Mouse (Mus musculus) limb, embryonic 10.5 days (tissue): ENCODE results near the gene Rsrc2. TPM values are rescaled to one million over a fixed set of nuclear protein-coding genes. Genes with fewer than 3 reads are reported as not detected.
"Not testable (repeated sequence)": the region's sequence is repeated elsewhere in the genome, so short reads cannot be mapped to it uniquely, and the experiment has no call there.

ENCODE experiments used
- DNase-seq: peaks from one replicate; pipeline ENCODE4 v3.0.0-alpha.2; 2017; ENCODE audit warnings: low spot score
- H3K27ac ChIP-seq: fragments of 300-500 bp; sonication (generic); 2 replicates; pipeline ENCODE4 v1.5.1; 2016; ENCODE audit warnings: mild to moderate bottlenecking
- H3K27me3 ChIP-seq: fragments of 300-500 bp; sonication (generic); 2 replicates; pipeline ENCODE4 v1.6.1; 2016; ENCODE audit warnings: low read depth, mild to moderate bottlenecking; ENCODE audit not compliant: poor library complexity, severe bottlenecking
- H3K36me3 ChIP-seq: fragments of 300-500 bp; sonication (generic); 2 replicates; pipeline ENCODE4 v1.6.1; 2016; ENCODE audit warnings: mild to moderate bottlenecking, moderate library complexity
- H3K4me1 ChIP-seq: fragments of 300-500 bp; sonication (generic); 2 replicates; pipeline ENCODE4 v1.6.1; 2016
- H3K4me3 ChIP-seq: fragments of 300-500 bp; sonication (generic); 2 replicates; pipeline ENCODE4 v1.5.1; 2016; ENCODE audit warnings: mild to moderate bottlenecking, moderate library complexity
- H3K9me3 ChIP-seq: fragments of 300-500 bp; sonication (generic); replicated peaks from 2 replicates; pipeline ENCODE4 v1.6.1; 2016; ENCODE audit warnings: mild to moderate bottlenecking
- WGBS: fragments of 180-500 bp; shearing (Covaris S2); methylation state at CpG from one replicate; pipeline ENCODE4 v1.1.7; 2016; 5-methylcytosine and 5-hydroxymethylcytosine counted together
- polyA plus RNA-seq: library from polyadenylated mRNA; unstranded; fragments of >200 nt; fragmentation: Nextera tagmentation; extraction: Ambion mirVana; gene quantifications from 2 replicates; pipeline ENCODE4 v1.2.1, GENCODE M21; 2016

Gene Rsrc2
- 113 and 138 TPM in 2 replicates for polyA plus RNA-seq

DNA sequence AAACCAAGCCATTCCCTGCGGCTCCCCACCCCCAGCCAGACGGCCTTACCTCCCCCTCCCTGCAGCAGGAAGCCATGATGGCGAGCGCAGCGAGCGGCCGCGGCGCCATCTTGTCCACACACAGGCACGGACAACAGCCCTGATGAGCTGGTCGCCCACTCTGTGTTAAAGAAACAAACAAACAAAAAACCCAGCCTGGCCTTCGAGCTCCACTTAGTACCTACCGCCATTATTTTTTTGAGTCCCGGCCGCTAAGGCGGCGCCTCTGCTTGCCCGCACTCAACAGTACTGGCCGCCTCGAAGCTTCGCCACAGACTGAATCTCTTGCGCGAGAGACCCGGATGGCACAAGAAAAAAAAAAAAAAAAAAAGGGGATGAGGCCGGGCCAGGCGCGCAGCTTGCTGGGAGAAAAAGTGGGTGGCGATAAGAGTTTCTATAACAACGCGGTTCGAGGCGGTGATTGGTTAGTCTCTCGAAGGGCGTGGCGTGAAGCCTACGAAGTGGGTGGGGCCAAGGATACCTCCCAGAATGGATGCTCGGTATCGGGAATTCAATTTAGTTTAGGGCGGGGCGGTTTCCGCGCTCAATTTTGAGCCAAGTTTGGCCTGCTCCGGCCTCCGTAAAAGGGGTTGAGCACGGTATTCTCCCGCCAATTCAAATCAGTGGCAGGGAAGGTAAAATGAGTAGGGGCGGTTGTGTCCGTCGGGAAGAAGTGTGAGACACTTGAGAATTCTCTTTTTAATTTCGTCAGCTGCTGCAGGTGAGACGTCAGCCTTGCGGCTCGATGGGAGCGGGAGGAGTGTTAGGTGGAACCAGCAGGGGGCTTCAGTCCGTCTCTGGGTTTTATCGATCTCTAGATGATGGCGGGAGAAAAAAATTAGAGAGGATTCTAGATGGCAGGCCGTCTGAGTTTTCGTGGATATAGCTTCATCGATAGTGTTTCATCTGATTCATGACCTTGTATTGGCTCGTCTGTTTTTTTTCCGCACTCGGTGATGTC lies at the start of gene Rsrc2, which contains the start of gene Kntc1:
Gene Rsrc2 (minus strand): TSS at position 350 of the 1,000 bp plus-strand sequence.
Gene Kntc1 (plus strand): TSS at position 652 of the 1,000 bp plus-strand sequence.
- DNase-seq, result peak; percentile 97
- Histone ChIP-seq H3K27ac (peak within 1 kb of the TSS; percentile 97), H3K4me1 (peaks cover 23% of the 10 kb centered on the region), H3K4me3 (peak within 1 kb of the TSS; percentile 82), H3K9me3 (no peaks in the 10 kb centered on the region), H3K36me3 (peaks cover 50% of the 10 kb centered on the region), H3K27me3 (no peaks in the 10 kb centered on the region)
- WGBS, result under 1% methylated on average over 63 of the region's 63 CpGs

DNA sequence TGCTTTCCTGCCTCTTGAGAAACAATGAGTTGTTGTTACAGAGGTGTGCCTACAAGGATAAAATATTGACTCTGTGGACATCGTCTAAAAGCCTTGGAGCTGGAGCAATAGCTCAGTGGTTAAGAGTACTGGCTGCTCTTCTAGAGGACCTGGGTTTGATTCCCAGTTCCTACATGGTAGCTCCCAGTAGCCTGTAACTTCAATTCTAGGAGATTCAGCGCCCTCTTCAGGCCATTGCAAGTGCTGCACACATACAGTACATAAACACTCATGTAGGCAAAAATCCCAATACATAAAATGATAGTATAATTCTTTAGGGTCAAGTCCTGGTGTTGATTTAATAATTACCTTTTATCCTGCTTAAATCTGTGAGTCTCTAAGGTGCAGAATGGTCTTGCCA lies 43.9 kb upstream of the Rsrc2 start:
- Histone ChIP-seq H3K36me3 (peaks cover 100% of the 10 kb centered on the region), H3K27ac (no peak overlapping the region), H3K27me3 (no peaks in the 10 kb centered on the region), H3K9me3 (no peaks in the 10 kb centered on the region), H3K4me1 (no peaks in the 10 kb centered on the region), H3K4me3 (no peak overlapping the region)
- 84% methylated on average over 2 of the region's 2 CpGs for WGBS
- DNase-seq, result no peak

- 95% methylated on average over 7 of the region's 7 CpGs for WGBS
- Histone ChIP-seq H3K9me3 (no peaks in the 10 kb centered on the region), H3K27me3 (no peaks in the 10 kb centered on the region), H3K4me3 (no peak overlapping the region), H3K4me1 (no peaks in the 10 kb centered on the region), H3K27ac (no peak overlapping the region), H3K36me3 (peaks cover 100% of the 10 kb centered on the region)
- no peak for DNase-seq
These were observed 39.8 kb upstream of the Rsrc2 start for GRCm38 (mm10) chr5:123788976-123789375.

GRCm38 (mm10) chr5:123781864-123782263 lies 32.6 kb upstream of the Rsrc2 start:
- Histone ChIP-seq H3K9me3 (no peaks in the 10 kb centered on the region), H3K4me1 (no peaks in the 10 kb centered on the region), H3K4me3 (no peak overlapping the region), H3K27ac (no peak overlapping the region), H3K27me3 (no peaks in the 10 kb centered on the region), H3K36me3 (peaks cover 99% of the 10 kb centered on the region)
- 91% methylated on average over 4 of the region's 4 CpGs for WGBS
- DNase-seq, result no peak

GRCm38 (mm10) chr5:123780716-123781115 lies 31.5 kb upstream of the Rsrc2 start:
- H3K4me1 ChIP-seq, result no peaks in the 10 kb centered on the region
- H3K36me3 ChIP-seq, result peaks cover 99% of the 10 kb centered on the region
- H3K27ac ChIP-seq, result no peak overlapping the region
- H3K4me3 ChIP-seq, result no peak overlapping the region
- 93% methylated on average over 8 of the region's 8 CpGs for WGBS
- no peak for DNase-seq
- H3K9me3 ChIP-seq, result no peaks in the 10 kb centered on the region
- H3K27me3 ChIP-seq, result no peaks in the 10 kb centered on the region

DNA sequence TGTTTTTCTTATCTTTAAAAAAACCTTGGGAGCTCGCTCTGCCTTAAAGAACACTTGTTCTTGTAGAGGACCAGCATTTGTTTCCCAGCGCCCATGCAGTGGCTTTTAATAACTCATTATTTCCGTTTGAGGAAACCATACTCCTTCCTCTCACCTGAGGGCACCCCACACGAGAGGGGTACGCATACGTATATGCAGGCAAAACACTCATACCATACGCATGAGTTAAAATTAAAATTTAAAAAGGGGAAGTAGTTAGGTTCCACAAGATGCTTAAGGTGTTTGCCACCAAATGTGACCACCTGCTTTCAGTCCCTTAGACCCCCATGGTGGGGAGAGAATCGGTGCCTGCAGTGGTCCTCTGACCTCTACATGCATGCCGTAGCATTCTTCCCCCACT lies 24.2 kb upstream of the Rsrc2 start:
- Histone ChIP-seq H3K4me3 (no peak overlapping the region), H3K36me3 (peaks cover 100% of the 10 kb centered on the region), H3K27ac (no peak overlapping the region), H3K9me3 (no peaks in the 10 kb centered on the region), H3K4me1 (no peaks in the 10 kb centered on the region), H3K27me3 (no peaks in the 10 kb centered on the region)
- no peak for DNase-seq
- WGBS, result 96% methylated on average over 9 of the region's 9 CpGs

DNA sequence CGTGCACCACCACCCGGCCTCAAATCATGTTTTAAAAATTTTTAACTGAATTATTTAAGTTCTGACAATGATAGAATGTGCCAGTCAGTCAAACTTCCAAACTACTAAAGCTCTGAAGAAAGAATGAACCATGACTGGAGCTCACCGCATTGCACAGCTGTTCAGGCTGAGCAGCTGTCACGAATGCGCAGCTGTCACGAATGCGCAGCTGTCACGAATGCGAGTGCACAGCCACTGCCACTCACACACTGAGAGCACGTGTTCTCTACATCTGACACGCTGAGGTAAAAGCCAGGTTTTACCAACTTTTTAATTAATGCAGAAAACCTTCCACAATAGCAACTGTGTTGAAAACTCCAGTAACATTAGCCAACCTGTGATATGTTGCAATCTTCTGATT lies 17.2 kb upstream of the Rsrc2 start:
- DNase-seq, H3K4me1 ChIP-seq, H3K27me3 ChIP-seq, H3K27ac ChIP-seq, H3K9me3 ChIP-seq, H3K4me3 ChIP-seq: not testable (repeated sequence)
- 95% methylated on average over 11 of the region's 11 CpGs for WGBS
- H3K36me3 ChIP-seq, result peaks cover 95% of the 10 kb centered on the region

GRCm38 (mm10) chr5:123765506-123765905 lies 16.3 kb upstream of the Rsrc2 start:
- no peak overlapping the region for H3K4me3 ChIP-seq
- no peak for DNase-seq
- no peaks in the 10 kb centered on the region for H3K27me3 ChIP-seq
- H3K9me3 ChIP-seq, result no peaks in the 10 kb centered on the region
- peaks cover 94% of the 10 kb centered on the region for H3K36me3 ChIP-seq
- H3K27ac ChIP-seq, result no peak overlapping the region
- WGBS, result 96% methylated on average over 11 of the region's 11 CpGs
- H3K4me1 ChIP-seq, result no peaks in the 10 kb centered on the region

GRCm38 (mm10) chr5:123748339-123749064 lies 712 bp downstream of the Rsrc2 start:
- Histone ChIP-seq H3K4me1 (peaks cover 23% of the 10 kb centered on the region), H3K27me3 (no peaks in the 10 kb centered on the region), H3K27ac (peak overlapping the region; percentile 97), H3K4me3 (peak overlapping the region; percentile 82), H3K9me3 (no peaks in the 10 kb centered on the region), H3K36me3 (peaks cover 50% of the 10 kb centered on the region)
- no peak for DNase-seq
- WGBS, result 1% methylated on average over 18 of the region's 18 CpGs

GRCm38 (mm10) chr5:123747604-123748003 lies 1.6 kb downstream of the Rsrc2 start:
- Histone ChIP-seq H3K36me3 (peaks cover 53% of the 10 kb centered on the region), H3K9me3 (no peaks in the 10 kb centered on the region), H3K27me3 (no peaks in the 10 kb centered on the region), H3K4me3 (peak overlapping the region; percentile 82), H3K27ac (no peak overlapping the region), H3K4me1 (peaks cover 23% of the 10 kb centered on the region)
- 58% methylated on average over 7 of the region's 7 CpGs for whole genome bisulfite sequencing
- no peak for DNase-seq

GRCm38 (mm10) chr5:123746253-123746652 lies 3.0 kb downstream of the Rsrc2 start:
- Histone ChIP-seq H3K36me3 (peaks cover 57% of the 10 kb centered on the region), H3K27ac (no peak overlapping the region), H3K27me3 (no peaks in the 10 kb centered on the region), H3K4me1 (peaks cover 23% of the 10 kb centered on the region), H3K9me3 (no peaks in the 10 kb centered on the region), H3K4me3 (peak overlapping the region; percentile 82)
- DNase-seq, result no peak

GRCm38 (mm10) chr5:123744358-123744757 lies 4.9 kb downstream of the Rsrc2 start:
- no peak overlapping the region for H3K4me3 ChIP-seq
- H3K36me3 ChIP-seq, result peaks cover 76% of the 10 kb centered on the region
- no peak for DNase-seq
- H3K4me1 ChIP-seq, result peaks cover 16% of the 10 kb centered on the region
- no peaks in the 10 kb centered on the region for H3K9me3 ChIP-seq
- no peaks in the 10 kb centered on the region for H3K27me3 ChIP-seq
- 96% methylated on average over 2 of the region's 2 CpGs for WGBS
- no peak overlapping the region for H3K27ac ChIP-seq

DNA sequence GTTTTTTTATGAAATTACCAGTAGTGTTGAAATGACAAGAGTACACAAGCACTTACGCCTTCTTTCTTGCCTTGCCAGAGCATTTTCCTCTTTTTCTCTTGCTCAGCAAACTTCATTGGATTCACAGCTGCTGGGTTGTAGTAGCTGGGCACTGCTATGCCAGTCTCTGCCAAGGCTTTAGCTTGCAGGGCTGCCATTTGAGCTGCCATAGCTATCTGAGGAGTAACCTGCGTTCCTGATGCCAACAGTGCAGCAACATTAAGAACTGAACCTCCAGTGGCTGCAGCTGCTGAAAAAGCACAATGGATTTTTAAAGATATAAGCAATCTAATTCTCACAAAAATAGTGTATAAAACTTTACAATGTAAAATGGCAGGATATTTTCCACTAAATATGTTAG lies 18.2 kb downstream of the Rsrc2 start:
- over 99% methylated on average over 2 of the region's 2 CpGs for WGBS
- no peak overlapping the region for H3K4me3 ChIP-seq
- no peaks in the 10 kb centered on the region for H3K27me3 ChIP-seq
- no peak overlapping the region for H3K27ac ChIP-seq
- H3K36me3 ChIP-seq, result peaks cover 90% of the 10 kb centered on the region
- H3K9me3 ChIP-seq, result no peaks in the 10 kb centered on the region
- no peak for DNase-seq
- no peaks in the 10 kb centered on the region for H3K4me1 ChIP-seq
